Mouse (Mus musculus): ENCODE measurements around the gene Scn5a.

- TF ChIP-seq CTCF (IDR thresholded peaks at IDR 0.05; ENCODE audit: borderline replicate concordance, control insufficient read depth, extremely low read depth, insufficient read depth, low read length, poor library complexity), result peak; percentile 73; the same call in 1 of the 2 replicates
- TF ChIP-seq POLR2A (IDR thresholded peaks at IDR 0.05; ENCODE audit: control insufficient read depth, extremely low read depth, insufficient read depth, low read length, poor library complexity), result no peak
Measured at GRCm38 (mm10) chr9:119460410-119460809, 118.4 kb downstream of the Scn5a start.
